Mouse (Mus musculus) heart, adult 18-20 months (tissue): ENCODE data around the gene Dmrta1. TPM values are rescaled to one million over a fixed set of nuclear protein-coding genes. Genes with fewer than 3 reads are reported as not detected.
"Not testable (repeated sequence)": the region's sequence is repeated elsewhere in the genome, so short reads cannot be mapped to it uniquely, and the experiment has no call there.

ENCODE experiments used
- DNase-seq, 2 experiments: peaks; one replicate each; pipeline ENCODE4 v3.0.0; 2021 to 2022; ENCODE audit warnings: mixed read lengths in 1 of 2
- long read RNA-seq, 2 experiments: library from polyadenylated mRNA; stranded (forward); transcript quantifications; one replicate each; pipeline ENCODE4 v2.0.0; 2021
- total RNA-seq, 2 experiments: library from RNA; stranded (reverse); gene quantifications; 2 replicates each; pipeline ENCODE4 v1.2.3; 2021

The Dmrta1 gene
- not detected for total RNA-seq
- long read RNA-seq, experiment 1, result 0 reads
- long read RNA-seq, experiment 2, result 0 reads

DNA sequence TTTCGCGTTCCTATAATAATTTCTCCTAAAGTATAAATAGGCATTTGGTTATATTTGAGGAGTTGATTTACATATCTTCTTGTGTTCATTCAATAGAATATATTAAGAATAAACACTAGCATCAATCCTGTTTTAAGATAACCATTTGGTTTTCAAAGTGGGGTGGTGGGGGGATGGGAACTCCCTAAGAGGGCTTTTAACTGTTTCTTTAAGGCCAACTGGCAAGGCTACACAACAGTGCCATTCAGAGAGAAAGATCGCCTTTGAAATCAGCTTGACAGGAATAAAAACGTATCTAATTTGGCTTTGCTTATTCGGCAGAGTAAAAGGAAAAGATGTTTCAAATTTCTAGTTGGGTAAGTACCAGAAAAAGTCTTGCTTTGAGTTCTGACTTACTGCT, at the start of gene Dmrta1:
TSS of gene Dmrta1 (plus strand) at position 242 of the 400 bp plus-strand sequence.
- no peak for DNase-seq

DNA sequence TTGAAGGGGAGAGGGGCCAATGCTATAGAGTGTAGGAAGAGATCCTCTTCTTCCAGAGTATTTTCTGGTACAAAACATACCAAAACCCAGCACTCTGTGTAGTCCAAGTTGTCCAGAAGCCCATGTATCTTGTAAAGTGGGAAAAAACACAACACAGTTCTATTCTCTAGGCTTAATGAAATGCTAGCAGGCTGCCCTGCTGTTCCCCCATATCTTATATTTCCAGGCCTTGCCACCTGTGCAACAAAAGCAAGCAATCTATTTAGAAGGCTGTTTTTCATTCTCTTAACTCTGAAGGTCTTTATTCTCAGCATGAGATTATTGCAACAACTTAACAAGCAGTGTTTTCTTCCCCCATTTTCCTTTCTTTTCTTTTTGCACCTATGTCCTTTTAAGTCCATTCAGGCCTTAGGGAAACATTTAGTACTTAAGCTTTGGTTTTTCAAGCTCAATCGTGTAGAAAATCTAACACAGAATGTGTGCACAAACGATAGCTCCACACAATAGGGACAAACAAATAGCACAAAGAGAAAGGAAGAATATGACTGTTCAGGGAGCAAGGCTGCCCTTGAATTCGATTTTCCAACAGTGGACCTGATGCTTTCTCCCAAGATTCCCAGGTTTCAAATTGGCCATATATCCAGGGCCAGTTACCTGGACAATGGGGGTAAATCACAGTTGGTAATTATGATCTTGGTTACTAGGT, 48.7 kb upstream of the Dmrta1 start:
- no peak for DNase-seq

DNA sequence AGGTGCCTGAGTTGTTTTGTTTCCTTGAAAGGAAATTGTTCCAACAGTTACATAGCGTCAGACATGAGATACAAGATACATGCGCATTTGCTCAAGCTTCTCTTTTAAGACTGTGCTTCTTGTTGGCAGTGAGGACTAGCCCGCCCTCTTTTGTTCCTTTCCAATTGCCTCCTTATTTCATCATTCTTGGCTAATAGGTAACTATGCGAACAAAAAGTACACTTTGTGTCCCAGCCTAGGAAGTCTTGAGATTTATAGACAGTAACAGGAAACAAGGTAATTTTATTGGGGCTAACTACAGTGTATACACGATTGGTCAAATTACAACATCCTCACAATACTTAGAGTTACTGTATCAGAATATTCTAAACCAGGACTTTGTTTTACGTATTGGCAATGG, 47.7 kb upstream of the Dmrta1 start:
- no peak for DNase-seq

DNA sequence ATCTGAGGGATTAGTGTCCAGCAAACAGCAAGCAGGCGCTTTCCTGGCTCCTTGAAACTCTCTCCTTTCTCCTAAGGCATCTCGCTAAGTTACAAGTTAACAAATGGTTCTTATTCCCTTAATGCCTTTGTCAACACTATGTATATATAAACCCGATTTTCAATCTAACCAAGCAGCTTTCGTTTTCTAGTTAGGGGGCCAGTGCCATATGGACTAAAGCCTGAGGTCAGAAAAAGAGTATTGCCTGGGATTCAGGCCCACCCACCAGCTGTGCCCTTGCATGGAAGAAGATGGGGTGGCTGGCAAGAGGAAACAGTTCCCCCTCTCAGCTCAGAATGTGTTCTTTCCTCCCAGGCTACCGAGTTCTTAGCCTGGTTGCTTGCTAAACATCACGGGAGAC, 40.6 kb upstream of the Dmrta1 start:
- no peak for DNase-seq

DNA sequence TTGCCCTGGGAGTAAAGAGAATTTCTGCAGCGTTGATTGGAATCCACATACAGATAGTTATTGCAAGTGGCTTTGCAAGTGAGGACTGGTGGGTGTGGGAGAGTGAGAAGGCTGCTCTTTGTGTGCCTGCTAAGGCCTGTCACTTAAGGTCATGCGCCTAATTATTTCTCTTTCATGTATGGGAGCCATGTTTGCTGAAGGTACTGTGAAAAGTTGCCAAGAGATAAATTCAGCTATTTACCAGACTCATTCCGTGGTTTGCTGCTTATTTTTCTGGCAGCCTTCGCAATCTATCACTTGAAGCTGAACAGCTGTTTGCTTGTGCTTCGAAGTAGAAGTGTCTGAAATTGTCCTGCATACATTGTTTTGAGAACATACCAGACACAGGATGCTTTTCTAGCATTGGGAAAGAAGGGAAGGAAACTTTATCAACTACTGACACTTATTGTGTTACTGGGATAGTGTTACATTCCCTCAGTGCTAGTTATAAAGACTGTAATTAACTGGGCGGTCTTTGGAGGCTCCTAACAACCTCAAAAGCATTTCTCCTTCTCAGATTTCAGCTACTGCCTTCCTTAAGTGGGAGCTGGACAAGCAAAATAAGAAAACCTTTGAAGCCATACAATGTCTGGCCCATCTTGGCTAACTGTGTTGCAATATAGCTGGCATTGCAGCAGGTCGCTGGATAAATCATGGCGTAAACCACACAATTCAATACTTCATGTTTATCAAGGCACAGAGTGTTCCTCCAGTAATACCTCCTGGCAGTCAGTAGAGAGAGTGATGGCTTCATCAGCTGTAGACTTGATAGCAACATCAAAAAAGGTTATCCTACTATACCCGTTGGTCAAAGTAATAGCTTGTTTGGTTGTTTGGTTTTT, 34.8 kb upstream of the Dmrta1 start:
- no peak for DNase-seq

DNA sequence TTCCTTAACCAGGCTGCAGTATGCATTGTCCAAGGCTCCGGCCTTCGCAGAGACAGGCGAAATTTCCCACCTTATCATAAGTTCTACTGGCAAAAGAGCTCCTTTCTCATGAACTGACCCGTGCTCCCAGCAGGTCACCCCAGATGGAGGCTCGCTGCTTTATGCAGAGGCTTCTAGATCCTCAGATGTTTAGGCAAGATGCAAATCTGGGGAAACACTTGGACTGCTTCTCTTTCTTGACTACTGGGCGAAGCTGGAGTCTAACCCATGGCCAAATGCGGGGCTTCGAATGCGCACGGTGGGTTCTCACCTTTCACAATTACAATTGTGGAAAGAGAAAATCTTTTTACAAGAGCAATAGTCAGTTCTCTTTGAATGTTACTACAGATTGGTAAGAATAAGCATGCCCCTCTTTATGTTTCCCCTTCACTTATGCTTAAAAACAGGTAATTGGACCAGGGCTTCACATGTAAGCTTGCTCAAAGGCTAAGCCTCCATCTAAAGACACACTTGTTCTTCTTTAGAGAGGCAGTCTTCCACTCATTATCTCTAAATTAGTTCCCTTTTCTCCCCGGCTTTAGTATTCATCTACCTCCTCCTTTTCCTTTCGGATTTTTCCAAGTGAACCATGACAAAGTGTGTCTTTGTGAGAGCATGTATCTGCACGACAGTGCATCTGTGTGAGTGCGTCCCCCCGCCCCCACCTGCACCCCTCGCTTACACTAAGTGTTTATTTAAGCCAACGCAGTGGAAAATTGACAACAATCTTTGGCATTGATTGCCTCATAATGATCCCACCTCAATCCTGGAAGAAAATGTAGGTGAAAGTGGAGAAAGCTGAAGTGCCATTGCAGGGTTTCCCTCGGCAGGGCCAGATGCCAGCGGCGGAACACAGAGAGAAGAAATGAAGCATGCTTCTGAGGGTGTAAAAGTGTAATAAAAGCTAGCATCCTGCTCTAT, 28.6 kb upstream of the Dmrta1 start:
- no peak for DNase-seq

DNA sequence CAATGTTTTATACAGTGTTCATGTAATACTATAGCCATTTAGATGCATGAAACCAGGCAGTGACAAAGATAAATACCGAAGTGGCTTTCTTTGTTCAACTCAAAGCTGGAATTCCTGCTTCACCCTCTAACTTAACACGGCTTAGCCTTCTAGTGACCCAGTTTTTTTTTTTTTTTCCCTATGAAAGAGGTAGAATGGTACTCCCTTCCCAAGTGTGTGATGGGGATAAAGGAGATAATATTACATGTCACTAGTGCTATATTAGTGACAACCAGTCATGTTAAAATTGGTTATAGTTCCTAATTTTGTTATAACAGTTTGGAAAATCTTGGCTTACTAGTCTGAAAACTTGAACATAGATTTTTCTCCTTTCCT, 27.9 kb upstream of the Dmrta1 start:
- no peak for DNase-seq

DNA sequence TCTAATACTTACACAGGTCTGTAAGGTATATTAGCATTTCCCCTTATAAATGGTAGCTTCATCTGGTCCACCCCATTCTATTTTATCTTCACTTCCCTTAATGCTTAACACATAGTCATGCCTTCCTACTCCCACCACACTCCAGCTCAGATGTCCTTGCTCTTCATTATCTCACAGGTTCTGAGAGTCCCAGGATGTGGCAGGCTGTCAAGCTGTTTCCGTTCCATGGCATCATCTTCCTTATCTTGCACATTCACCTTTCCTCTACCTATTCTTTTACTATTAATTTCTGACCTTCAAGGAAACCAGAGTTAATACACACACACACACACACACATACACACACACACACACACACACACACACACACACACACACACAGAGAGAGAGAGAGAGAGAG, 27.5 kb upstream of the Dmrta1 start:
- DNase-seq, result no peak

DNA sequence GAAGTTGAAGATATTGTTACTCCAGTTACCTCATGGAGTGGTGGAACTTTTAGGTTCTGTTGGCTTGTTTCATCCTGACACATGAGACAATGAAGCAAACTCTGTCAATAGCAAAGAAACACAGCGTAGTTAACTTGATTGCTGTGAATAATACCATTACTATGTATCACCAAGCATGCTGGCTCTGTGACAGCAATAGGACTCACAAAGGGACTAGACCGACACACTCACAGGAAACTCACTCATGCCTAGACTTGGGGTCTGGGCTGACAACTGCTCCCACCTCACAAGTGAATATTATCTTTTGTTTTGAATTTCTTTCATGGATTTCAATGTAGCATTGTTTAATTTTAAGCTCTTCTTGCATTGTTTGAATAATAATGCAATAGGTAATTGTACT, 15.8 kb upstream of the Dmrta1 start:
- DNase-seq, result no peak

DNA sequence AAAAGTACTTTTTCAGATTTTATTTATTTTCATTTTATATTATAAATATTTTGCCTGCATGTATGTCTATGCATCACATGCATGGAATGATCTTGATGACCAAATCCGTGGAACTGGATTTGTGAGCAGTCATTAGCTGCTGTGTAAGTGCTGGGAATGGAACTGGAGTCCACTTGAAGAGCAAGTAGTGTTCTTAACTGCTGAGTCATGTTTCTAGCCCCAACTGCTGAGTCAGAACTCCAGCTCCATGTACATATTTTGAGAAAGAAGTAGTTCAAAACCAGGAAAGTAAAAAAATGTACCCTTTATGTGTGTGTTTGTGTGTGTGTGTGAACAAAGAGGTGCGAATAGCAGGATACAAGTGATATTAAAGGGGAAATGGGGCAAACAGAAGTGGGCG, 4.5 kb upstream of the Dmrta1 start:
- no peak for DNase-seq

DNA sequence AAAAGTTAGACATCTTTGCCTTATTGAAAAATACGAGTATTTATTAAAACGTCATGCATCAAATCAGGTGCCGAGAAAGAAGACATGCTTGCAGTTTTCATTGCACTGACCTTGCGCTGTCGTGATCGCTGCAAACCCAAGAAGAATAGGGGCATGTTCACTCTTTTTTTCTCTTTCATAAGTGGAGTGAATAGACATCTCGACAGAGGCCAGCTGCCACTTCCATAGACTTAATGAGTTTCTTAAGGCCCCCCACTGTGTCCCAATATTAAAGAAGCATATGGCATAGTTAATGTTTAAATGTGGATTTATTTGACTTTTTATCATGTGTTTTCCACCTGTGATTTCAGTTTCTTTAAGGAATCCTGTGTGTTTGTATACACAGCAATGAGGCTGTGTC, 1.3 kb upstream of the Dmrta1 start:
- no peak for DNase-seq

DNA sequence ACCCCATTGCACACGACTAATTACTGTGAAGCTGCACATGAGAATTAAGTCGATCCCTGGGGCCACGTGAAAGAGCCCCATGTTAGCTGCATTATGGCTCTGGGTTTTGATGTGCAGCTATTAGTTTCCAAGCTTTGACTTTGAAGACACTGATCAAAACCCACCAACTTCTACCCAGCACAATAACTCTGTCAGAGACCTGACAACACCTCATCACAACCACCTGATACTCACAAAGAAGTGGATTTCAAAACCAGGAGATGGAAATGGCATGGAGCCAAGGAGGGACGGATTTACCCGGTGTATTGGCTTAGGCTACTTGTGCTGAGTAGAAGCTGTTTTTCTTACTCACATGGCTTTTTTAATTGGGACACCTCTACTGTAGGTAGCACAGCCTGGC, 523 bp upstream of the Dmrta1 start:
- no peak for DNase-seq

DNA sequence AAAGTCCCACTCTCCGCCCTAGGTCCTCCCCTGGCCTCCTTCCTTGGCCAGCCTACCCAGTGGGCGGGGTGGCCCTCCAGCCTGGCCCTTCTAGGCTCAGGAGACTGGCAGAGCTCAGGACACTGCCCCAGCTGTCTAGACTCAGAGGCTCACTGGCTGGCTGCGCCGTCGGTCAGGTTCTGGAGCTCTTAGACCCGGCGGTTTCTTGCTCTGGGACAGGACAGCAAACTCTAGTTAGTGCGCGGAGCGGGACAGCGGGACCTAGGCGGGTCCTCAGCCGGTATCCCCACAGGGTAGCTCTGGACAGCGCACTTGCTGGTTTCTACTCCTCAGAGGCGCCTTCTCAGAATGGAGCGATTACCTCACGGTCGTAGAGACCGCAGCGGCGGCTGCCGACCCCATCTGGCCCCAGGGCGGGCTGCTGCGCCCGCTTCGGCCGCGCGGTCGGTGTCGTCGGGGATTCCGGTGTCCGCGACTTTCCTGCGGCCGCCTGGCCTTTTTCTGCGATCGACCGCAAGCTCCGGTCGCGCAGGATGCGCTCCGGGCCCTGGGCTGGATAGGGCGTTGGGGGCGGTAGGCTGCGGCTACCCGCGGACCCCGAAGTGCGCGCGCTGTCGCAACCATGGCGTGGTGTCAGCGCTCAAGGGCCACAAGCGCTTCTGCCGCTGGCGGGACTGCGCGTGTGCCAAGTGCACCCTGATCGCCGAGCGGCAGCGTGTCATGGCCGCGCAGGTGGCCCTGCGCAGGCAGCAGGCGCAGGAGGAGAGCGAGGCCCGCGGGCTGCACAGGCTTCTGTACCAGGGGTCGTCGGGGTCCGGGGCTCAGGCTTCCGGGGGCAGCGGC, 8.9 kb downstream of the Dmrta1 start:
- DNase-seq, result peak in 1 of 2 experiments; percentile 2

DNA sequence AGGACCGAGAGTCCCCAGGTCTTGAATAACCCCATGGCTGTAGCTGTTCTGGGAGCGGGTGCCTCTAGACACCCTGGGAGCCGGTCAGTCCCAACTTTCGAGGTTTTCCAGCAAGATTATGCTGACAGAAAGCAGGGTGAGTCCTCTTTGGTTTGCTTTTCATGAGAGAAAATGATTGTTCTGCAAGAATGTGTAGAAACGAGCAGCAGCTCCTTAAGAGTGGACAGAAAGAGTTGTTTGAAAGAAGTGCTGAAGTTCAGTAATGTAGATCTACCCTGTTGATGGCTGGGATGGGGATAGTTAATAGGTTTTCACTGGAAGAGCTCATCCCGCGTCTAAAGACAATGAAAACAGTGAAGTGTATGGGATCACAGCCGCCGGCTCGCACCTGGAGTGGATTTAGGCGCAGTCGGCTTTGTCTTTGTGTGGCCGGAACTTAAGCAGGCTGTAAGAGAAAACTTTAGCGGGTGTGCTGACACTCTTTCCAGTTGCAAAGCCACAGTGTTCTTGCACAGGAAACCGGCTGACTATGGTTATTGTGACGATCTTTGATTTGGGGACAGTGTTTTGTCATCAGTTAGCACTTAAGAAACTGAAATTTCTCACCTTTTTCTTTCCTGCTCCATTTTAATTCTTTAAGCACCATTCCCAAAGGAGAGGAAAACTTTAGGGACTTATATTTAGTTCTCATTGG, 9.7 kb downstream of the Dmrta1 start:
- no peak for DNase-seq

DNA sequence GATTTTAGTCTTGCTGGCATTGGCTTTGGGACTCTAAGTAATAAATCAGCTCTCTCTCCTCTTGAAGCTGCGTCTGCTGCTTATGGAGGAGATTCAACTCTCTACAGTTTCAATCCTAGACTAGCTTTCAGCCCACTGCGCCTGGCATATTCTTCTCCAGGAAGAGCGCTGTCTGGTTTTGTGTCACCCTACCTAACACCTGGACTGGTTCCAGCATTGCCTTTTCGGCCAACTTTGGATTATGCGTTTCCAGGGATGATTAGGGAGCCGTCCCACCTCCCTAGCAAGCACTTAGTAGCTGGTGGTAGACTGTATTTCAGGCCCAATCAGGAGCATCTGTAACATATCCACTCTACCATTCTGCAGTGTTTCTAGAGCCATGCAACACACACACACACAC, 12.7 kb downstream of the Dmrta1 start:
- DNase-seq, result no peak

DNA sequence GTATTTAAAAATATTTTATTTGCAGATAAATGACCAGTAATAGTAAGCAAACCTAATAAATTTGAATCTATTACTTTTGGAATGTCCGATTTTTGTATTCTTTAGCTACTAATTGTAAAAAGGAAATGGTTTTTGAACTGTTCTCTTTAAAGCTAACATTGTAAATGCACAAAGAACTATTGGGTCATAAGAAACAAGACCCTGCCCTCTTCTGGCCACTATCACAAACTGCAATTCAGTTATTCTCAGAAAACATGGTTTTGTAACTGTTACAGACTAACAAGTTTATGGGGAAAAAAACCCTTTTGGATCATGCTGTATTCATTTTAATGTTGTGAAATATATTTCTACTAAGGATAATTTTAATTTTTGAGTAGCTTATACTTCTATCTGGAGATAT, 13.5 kb downstream of the Dmrta1 start:
- DNase-seq, result no peak

DNA sequence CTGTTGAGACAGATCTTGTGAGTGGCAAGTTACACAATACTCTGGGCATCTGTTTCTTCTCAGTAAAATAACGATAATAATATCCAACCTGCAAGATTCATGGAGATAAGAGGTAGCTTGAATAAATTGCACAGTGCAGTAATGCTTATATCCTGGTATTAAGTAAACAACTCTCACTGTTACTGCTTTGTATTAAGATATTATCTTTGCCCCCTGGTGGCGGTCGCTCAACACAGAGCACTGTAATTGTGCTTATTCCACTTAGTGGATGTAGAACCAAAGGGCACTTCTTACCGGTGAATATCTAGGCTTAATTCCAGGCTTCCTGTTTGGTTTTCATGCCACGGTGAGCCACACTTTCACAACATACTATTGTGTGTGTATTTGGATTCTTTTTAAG, 16.4 kb downstream of the Dmrta1 start:
- DNase-seq, result no peak

DNA sequence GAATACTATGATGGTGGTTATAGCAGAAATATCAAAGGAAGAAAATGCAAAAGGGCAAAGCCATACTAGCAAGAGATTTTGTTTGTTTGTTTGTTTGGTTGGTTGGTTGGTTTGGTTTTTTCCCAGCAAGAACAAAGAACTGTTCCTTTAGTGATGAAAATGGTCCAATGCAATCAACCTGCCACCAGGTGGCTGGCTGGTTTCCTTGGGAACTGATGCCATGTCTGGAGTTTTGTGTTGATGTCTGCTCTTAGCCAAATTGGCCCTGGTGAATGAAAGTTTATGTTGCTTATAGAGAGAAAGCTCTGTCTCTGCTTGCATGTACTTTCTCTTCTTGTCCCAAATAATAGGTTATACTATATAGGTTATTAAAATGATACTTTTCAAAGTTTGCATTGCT, 18.7 kb downstream of the Dmrta1 start:
- no peak for DNase-seq

DNA sequence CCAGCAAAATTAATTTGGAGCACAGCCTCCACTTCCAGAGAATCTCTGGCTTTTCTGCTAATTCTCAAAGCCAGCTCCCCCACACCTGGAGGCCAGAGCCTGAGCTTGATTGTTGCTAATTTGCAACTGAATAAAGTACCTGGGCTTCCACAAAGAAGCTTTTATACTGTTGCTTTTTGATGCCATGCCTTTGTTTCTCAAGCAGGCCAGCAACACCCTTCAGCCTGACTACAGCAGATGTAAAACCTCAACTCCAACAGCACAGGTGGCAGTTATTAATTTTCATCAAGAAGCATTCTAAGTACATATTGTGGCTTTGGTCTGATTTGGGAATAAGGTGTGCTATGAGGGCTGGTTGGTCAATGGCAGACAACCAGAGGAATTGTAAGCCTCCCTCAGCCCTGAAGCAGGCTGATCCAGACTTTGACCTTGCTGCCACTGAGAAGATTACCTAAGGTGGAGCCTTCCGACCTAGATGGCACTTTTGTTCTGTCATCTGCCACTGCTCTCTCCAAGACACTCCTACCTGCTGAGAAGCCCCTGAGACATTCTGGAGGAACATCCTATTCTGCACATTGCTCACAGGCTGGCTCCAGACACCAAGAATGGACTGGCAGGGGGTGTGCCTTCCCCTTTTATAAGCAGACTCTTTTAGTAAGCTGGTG, 44.4 kb downstream of the Dmrta1 start:
- not testable (repeated sequence) for DNase-seq
